Mouse (Mus musculus) megakaryocyte, embryonic 14.5 days (primary cell): ENCODE results near the gene Taf8. TPM values are rescaled to one million over a fixed set of nuclear protein-coding genes. Genes with fewer than 3 reads are reported as not detected.

Source experiments
- H3K27me3 ChIP-seq: replicated peaks from 2 replicates; pipeline ENCODE3; 2012; ENCODE audit warnings: inconsistent platforms
- H3K36me3 ChIP-seq: replicated peaks from 2 replicates; pipeline ENCODE3; 2012; ENCODE audit warnings: low read length, inconsistent platforms, mixed read lengths
- H3K4me1 ChIP-seq: 2 replicates; pipeline ENCODE4 v1.6.1; 2012; ENCODE audit warnings: inconsistent platforms
- H3K4me3 ChIP-seq: replicated peaks from 2 replicates; pipeline ENCODE3; 2012; ENCODE audit warnings: moderate library complexity, mild to moderate bottlenecking, inconsistent platforms
- H3K9me3 ChIP-seq: 2 replicates; pipeline ENCODE4 v1.6.1; 2012; ENCODE audit warnings: inconsistent platforms
- FLI1 ChIP-seq: IDR thresholded peaks from 2 replicates; pipeline ENCODE4 v1.6.1; 2012; ENCODE audit warnings: low read length, inconsistent platforms, mixed read lengths
- GATA1 ChIP-seq: IDR thresholded peaks from 3 replicates; pipeline ENCODE4 v1.6.1; 2012; ENCODE audit warnings: mixed read lengths, low read length, inconsistent platforms, borderline replicate concordance
- polyA plus RNA-seq: library from polyadenylated mRNA; stranded (reverse); fragments of >175 nt; gene quantifications from 2 replicates; pipeline ENCODE4 v1.2.3, GENCODE M21; 2012; ENCODE audit warnings: low replicate concordance; ENCODE audit not compliant: insufficient read depth

Gene Taf8
- polyA plus RNA-seq, 1 experiment, result 8.7 TPM

DNA sequence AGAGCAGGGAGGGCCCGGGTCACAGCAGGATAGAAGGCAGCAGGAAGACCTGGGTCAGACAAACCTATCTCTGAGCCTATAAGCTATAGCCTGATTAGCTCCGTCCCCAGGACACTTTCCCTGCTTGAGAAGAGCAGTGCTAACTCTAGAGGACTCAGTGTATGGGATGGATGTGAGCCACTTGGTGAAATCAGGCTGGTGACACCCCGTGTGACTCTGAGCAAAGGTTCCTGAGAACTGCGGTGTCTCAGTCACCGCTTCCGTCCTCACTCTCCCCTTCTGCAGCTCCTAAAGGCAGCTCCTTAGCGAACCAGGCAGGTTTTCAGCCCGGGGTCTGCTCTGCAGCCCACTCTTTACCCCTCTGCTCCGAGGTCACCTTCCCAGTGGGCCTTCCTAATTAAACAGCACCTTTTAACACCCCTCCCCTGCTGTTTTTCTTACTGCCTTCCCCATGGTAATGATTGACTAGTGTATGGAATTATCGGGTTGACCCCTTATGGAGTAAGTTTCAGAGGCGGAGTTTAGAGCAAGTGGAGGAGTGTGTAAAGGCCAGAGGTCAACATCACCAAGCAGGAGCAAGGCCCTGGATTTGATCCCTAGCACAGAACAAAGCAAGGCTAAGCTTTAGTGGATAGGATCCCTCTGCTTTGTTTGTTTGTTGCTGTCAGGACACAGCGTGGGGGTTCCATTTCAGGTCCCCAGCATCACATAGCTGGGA is 37.7 kb downstream of the Taf8 start:
- Histone ChIP-seq H3K9me3 (0 out of 2 replicates have a peak, but pooled peaks cover 2% of the 10 kb centered on the region), H3K4me1 (peaks cover 9% of the 10 kb centered on the region), H3K4me3 (no peak overlapping the region), H3K27me3 (peaks cover 73% of the 10 kb centered on the region), H3K36me3 (no peaks in the 10 kb centered on the region)
- no peak for TF ChIP-seq FLI1
- no peak for TF ChIP-seq GATA1

DNA sequence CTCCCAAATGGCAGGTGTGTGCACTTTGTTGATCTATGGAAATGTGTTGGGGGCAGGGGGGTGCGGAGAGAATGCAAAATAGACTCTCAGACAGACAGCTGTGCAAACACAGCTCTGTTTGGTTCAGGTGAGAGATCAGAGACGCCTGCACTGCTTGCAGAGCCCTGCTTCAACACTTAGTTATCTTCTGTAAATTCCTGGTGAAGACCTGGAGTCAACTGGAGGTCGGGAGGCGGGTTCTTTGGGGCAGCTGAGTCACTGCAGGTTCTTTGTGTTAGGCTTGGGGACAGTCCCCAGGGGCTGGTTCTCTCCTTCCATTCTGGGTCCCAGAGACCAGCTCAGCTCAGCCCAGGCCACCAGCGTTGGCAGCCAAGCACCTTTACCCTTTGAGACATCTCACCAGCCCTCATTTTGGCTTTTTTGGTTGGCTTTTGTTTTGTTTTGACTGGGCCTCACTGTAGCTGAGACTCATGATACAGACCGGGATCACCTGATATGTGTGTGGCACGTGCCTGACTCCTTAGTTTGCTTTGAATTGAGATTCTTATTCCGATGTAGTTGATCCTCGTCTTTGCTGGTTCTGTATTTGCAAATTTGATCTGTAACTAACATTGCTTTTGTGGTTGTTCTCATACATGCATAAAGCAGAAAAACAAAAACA is 39.2 kb downstream of the Taf8 start:
- Histone ChIP-seq H3K36me3 (no peaks in the 10 kb centered on the region), H3K9me3 (no peaks in the 10 kb centered on the region), H3K27me3 (peaks cover 61% of the 10 kb centered on the region), H3K4me3 (no peak overlapping the region), H3K4me1 (peaks cover 11% of the 10 kb centered on the region)
- TF ChIP-seq FLI1, result no peak
- no peak for TF ChIP-seq GATA1

DNA sequence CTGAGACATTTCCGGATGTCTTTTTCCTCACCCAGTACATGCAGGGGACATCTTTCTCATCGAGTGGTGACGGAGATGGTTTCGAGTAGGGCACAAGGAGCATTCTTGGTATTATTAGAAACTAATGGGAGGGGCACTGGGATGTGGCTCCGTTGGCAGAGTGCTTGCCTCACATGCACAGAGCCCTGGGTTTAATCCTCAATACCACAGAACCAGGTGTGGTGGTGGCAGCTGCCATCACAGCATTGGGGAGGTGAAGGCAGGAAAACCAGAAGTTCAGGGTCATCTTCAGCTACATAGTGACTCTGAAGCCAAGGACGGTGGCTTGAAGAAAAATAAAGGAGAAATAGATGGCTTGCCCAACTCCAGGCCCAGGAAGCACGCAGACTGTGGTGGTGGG is 39.9 kb downstream of the Taf8 start:
- Histone ChIP-seq H3K4me1 (peaks cover 11% of the 10 kb centered on the region), H3K9me3 (no peaks in the 10 kb centered on the region), H3K36me3 (no peaks in the 10 kb centered on the region), H3K4me3 (no peak overlapping the region), H3K27me3 (peaks cover 54% of the 10 kb centered on the region)
- no peak for TF ChIP-seq GATA1
- TF ChIP-seq FLI1, result no peak

DNA sequence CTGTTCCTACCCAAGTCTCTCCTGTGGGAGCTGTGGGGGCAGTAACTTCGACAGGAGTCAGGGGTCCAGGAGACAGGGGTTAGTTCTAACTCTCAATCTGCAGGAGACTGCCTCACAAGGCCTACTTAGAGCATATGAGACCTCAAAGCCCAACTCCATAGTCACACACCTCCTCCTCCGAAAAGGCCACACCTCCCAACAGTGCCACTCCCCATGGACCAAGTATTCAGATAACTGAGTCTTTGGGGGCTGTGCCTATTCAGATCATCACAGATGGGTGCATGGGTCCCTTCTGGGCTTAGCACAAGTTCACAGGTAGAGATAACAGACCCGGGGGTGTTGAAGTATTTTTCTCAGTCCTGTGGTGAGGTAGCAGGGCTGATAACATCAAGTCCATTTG is 40.4 kb downstream of the Taf8 start:
- TF ChIP-seq GATA1, result no peak
- TF ChIP-seq FLI1, result no peak
- Histone ChIP-seq H3K9me3 (no peaks in the 10 kb centered on the region), H3K4me1 (peaks cover 14% of the 10 kb centered on the region), H3K27me3 (peaks cover 52% of the 10 kb centered on the region), H3K36me3 (no peaks in the 10 kb centered on the region), H3K4me3 (no peak overlapping the region)

GRCm38 (mm10) chr17:47459341-47459919 is 42.7 kb downstream of the Taf8 start:
- peaks cover 27% of the 10 kb centered on the region for H3K4me1 ChIP-seq

GRCm38 (mm10) chr17:47458936-47459335 is 43.2 kb downstream of the Taf8 start:
- Histone ChIP-seq H3K27me3 (peaks cover 30% of the 10 kb centered on the region), H3K36me3 (no peaks in the 10 kb centered on the region), H3K9me3 (no peaks in the 10 kb centered on the region), H3K4me3 (no peak overlapping the region), H3K4me1 (peaks cover 30% of the 10 kb centered on the region)
- TF ChIP-seq GATA1 (no peak), FLI1 (no peak)

More at GRCm38 (mm10) chr17:47459341-47459919, 42.7 kb downstream of the Taf8 start:
- Histone ChIP-seq H3K9me3 (no peaks in the 10 kb centered on the region), H3K36me3 (no peaks in the 10 kb centered on the region), H3K27me3 (peaks cover 35% of the 10 kb centered on the region), H3K4me3 (peak overlapping the region; percentile 12)
- TF ChIP-seq FLI1 (no peak), GATA1 (no peak)

- no peak for TF ChIP-seq GATA1
- no peak for TF ChIP-seq FLI1
- H3K27me3 ChIP-seq, result peaks cover 28% of the 10 kb centered on the region
- H3K9me3 ChIP-seq, result no peaks in the 10 kb centered on the region
- no peak overlapping the region for H3K4me3 ChIP-seq
- H3K4me1 ChIP-seq, result peaks cover 36% of the 10 kb centered on the region
- no peaks in the 10 kb centered on the region for H3K36me3 ChIP-seq
Measured at GRCm38 (mm10) chr17:47458310-47458709, 43.8 kb downstream of the Taf8 start.

DNA sequence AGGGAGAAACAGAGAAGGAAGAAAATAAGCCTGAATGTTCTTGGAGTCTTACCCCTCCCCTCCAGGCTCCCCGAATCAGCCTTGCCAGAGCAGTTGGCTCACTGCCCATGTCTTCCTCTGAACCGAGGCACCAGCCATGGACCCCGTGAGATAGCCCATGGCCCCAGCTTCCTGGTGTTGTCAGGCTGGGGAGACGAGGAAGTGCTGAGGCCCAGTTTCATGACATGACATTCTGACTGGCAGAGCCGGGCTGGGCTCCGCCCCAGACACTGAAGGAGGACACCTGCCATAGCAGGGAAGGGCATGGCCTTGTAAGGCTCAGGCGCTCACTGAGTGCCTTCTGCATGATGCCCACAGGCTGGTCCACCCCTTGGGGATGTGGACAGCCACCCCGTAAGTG is 47.4 kb downstream of the Taf8 start:
- Histone ChIP-seq H3K9me3 (no peaks in the 10 kb centered on the region), H3K4me1 (peaks cover 52% of the 10 kb centered on the region), H3K4me3 (peak overlapping the region; percentile 24), H3K27me3 (peaks cover 20% of the 10 kb centered on the region), H3K36me3 (no peaks in the 10 kb centered on the region)
- TF ChIP-seq FLI1, result no peak
- TF ChIP-seq GATA1, result no peak

- Histone ChIP-seq H3K4me1 (peaks cover 54% of the 10 kb centered on the region), H3K4me3 (no peak overlapping the region), H3K36me3 (no peaks in the 10 kb centered on the region), H3K9me3 (no peaks in the 10 kb centered on the region), H3K27me3 (peaks cover 24% of the 10 kb centered on the region)
- TF ChIP-seq FLI1 (no peak), GATA1 (no peak)
Measured at GRCm38 (mm10) chr17:47452886-47453285, 49.2 kb downstream of the Taf8 start.
